In the genomic region with DNA sequence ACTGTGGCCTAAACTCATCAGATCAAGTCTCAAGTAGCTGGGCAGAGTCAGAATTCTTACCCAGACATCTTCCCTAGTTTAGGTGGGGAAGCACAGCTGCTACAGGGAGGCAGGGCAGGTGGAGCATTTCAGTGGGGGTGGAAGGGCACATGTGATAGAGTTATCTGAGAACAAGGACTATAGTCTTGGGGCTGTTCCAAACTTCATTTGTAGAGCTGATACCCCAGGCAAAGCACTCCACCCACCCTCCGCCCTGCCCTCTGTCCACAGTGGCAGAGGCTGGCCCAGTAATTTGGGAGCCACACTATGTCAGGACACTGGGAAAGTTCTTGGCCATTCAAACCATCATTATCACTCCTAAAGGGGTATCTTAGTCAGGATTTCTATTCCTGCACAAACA, we compare ENCODE assay signal across 28 mouse cellular contexts. TPM values are rescaled to one million over a fixed set of nuclear protein-coding genes. Genes with fewer than 3 reads are reported as not detected.
DNase-seq lines count a peak whose midpoint lies in the region; ATAC-seq lines count a peak whose summit lies in the region.
"Had no signal": no experiment of that assay in that cellular context is flagged by ENCODE, and none has a peak within 500 bp of the region (broad histone marks: within the 10 kb centered on the region; RNA-seq: fewer than 3 reads in every experiment).

No protein-coding gene starts in this region.

- no peaks in the 10 kb centered on the region for H3K36me3 ChIP-seq in heart, embryonic 11.5 days (ENCODE audit: control insufficient read depth, insufficient read depth, low read length)
- peaks cover 13% of the 10 kb centered on the region for H3K36me3 ChIP-seq in erythroblast, embryonic 14.5 days (ENCODE audit: control insufficient read depth)
- no peaks in the 10 kb centered on the region for H3K36me3 ChIP-seq in liver, embryonic 15.5 days (replicated peaks)
- no peaks in the 10 kb centered on the region for H3K36me3 ChIP-seq in midbrain, embryonic 10.5 days
- H3K36me3 ChIP-seq in forebrain, embryonic 14.5 days (ENCODE audit: control insufficient read depth, insufficient read depth, low read length) = no peaks in the 10 kb centered on the region
- H3K36me3 ChIP-seq: embryonic facial prominence, embryonic 12.5 days; heart, embryonic 15.5 days; hindbrain, embryonic 10.5 days; limb, embryonic 15.5 days had no signal

- ATAC-seq in heart, embryonic 11.5 days (replicated peaks; ENCODE audit: insufficient number of reproducible peaks, low FRiP score, low TSS enrichment) = peak; percentile 79
- ATAC-seq in liver, embryonic 15.5 days (ENCODE audit: insufficient read depth) = peak; percentile 95
- no peak for ATAC-seq in forebrain, embryonic 14.5 days
- ATAC-seq: activated CD4-positive, CD25-positive, alpha-beta regulatory T cell, adult 4 months; CD4-positive, CD25-positive, alpha-beta regulatory T cell, adult 4 months had no signal

- H3K27ac ChIP-seq in heart, embryonic 11.5 days (ENCODE audit: low read depth, low read length) = no peak overlapping the region
- peak overlapping the region; percentile 83 for H3K27ac ChIP-seq in liver, embryonic 15.5 days (replicated peaks)
- H3K27ac ChIP-seq in midbrain, embryonic 10.5 days (replicated peaks) = no peak overlapping the region
- H3K27ac ChIP-seq in forebrain, embryonic 14.5 days (ENCODE audit: low read depth, low read length) = no peak overlapping the region
- H3K27ac ChIP-seq: embryonic facial prominence, embryonic 12.5 days; gastrocnemius, adult 2 months; heart, embryonic 15.5 days; hindbrain, embryonic 10.5 days; kidney, postnatal 0 days; limb, embryonic 15.5 days had no signal

- WGBS in heart, embryonic 11.5 days (ENCODE audit: insufficient replicate concordance) = 80% methylated on average over 1 of the region's 1 CpGs
- 25% methylated on average over 1 of the region's 1 CpGs for WGBS in liver, embryonic 15.5 days (ENCODE audit: insufficient replicate concordance)
- 97% methylated on average over 1 of the region's 1 CpGs for WGBS in midbrain, embryonic 10.5 days
- WGBS in forebrain, embryonic 14.5 days = 95% methylated on average over 1 of the region's 1 CpGs

- no peaks in the 10 kb centered on the region for H3K27me3 ChIP-seq in heart, embryonic 11.5 days (ENCODE audit: control insufficient read depth, insufficient read depth, low read length)
- H3K27me3 ChIP-seq in erythroblast, embryonic 14.5 days (ENCODE audit: control insufficient read depth) = no peaks in the 10 kb centered on the region
- H3K27me3 ChIP-seq in liver, embryonic 15.5 days = no peaks in the 10 kb centered on the region
- no peaks in the 10 kb centered on the region for H3K27me3 ChIP-seq in midbrain, embryonic 10.5 days (ENCODE audit: low read depth, poor library complexity, severe bottlenecking)
- H3K27me3 ChIP-seq in forebrain, embryonic 14.5 days (replicated peaks; ENCODE audit: control insufficient read depth, insufficient read depth, low read length) = no peaks in the 10 kb centered on the region
- H3K27me3 ChIP-seq: embryonic facial prominence, embryonic 12.5 days; heart, embryonic 15.5 days; limb, embryonic 15.5 days had no signal

- H3K4me1 ChIP-seq in heart, embryonic 11.5 days (ENCODE audit: control insufficient read depth, insufficient read depth, low read length) = 0 out of 2 replicates have a peak, but pooled peaks cover 3% of the 10 kb centered on the region
- peaks cover 75% of the 10 kb centered on the region for H3K4me1 ChIP-seq in erythroblast, embryonic 14.5 days (ENCODE audit: control insufficient read depth)
- peaks cover 57% of the 10 kb centered on the region for H3K4me1 ChIP-seq in liver, embryonic 15.5 days (replicated peaks)
- H3K4me1 ChIP-seq in midbrain, embryonic 10.5 days = peaks cover 12% of the 10 kb centered on the region
- no peaks in the 10 kb centered on the region for H3K4me1 ChIP-seq in forebrain, embryonic 14.5 days (ENCODE audit: control insufficient read depth, insufficient read depth, low read length)
- H3K4me1 ChIP-seq: embryonic facial prominence, embryonic 12.5 days had no signal

- H3K4me3 ChIP-seq in heart, embryonic 11.5 days (ENCODE audit: low read depth, low read length) = no peak overlapping the region
- peak overlapping the region; percentile 43 for H3K4me3 ChIP-seq in erythroblast, embryonic 14.5 days (replicated peaks)
- H3K4me3 ChIP-seq in liver, embryonic 15.5 days (replicated peaks) = no peak overlapping the region
- H3K4me3 ChIP-seq in midbrain, embryonic 10.5 days = no peak overlapping the region
- no peak overlapping the region for H3K4me3 ChIP-seq in forebrain, embryonic 14.5 days (ENCODE audit: low read depth, low read length)
- H3K4me3 ChIP-seq: embryonic facial prominence, embryonic 12.5 days; gastrocnemius, adult 2 months; heart, embryonic 15.5 days; hindbrain, embryonic 10.5 days; limb, embryonic 15.5 days; megakaryocyte, embryonic 14.5 days had no signal

- H3K9ac ChIP-seq in heart, embryonic 11.5 days (ENCODE audit: low read depth, low read length) = no peak overlapping the region
- H3K9ac ChIP-seq in liver, embryonic 15.5 days = peak overlapping the region; percentile 27; the same call in 1 of the 2 replicates
- H3K9ac ChIP-seq in forebrain, embryonic 14.5 days (ENCODE audit: low read length) = no peak overlapping the region
- H3K9ac ChIP-seq: embryonic facial prominence, embryonic 12.5 days; heart, embryonic 15.5 days; limb, embryonic 15.5 days had no signal

- no peaks in the 10 kb centered on the region for H3K9me3 ChIP-seq in heart, embryonic 11.5 days (replicated peaks; ENCODE audit: control insufficient read depth, low read length)
- H3K9me3 ChIP-seq in erythroblast, embryonic 14.5 days (ENCODE audit: control insufficient read depth, low read length) = no peaks in the 10 kb centered on the region
- H3K9me3 ChIP-seq in liver, embryonic 15.5 days (replicated peaks) = no peaks in the 10 kb centered on the region
- H3K9me3 ChIP-seq in midbrain, embryonic 10.5 days (replicated peaks) = no peaks in the 10 kb centered on the region
- no peaks in the 10 kb centered on the region for H3K9me3 ChIP-seq in forebrain, embryonic 14.5 days (replicated peaks; ENCODE audit: control insufficient read depth, low read length)
- H3K9me3 ChIP-seq: embryonic facial prominence, embryonic 12.5 days; heart, embryonic 15.5 days; hindbrain, embryonic 10.5 days; limb, embryonic 15.5 days; megakaryocyte, embryonic 14.5 days had no signal

- H3K4me2 ChIP-seq in heart, embryonic 11.5 days = no peak overlapping the region
- peak overlapping the region; percentile 51 for H3K4me2 ChIP-seq in liver, embryonic 15.5 days
- no peak overlapping the region for H3K4me2 ChIP-seq in forebrain, embryonic 14.5 days (ENCODE audit: low read length)
- H3K4me2 ChIP-seq: embryonic facial prominence, embryonic 12.5 days; heart, embryonic 15.5 days; limb, embryonic 15.5 days had no signal

- no peak for DNase-seq in heart, postnatal 4 days
- DNase-seq in spleen, postnatal 36 days (ENCODE audit: low spot score in 2 of 2) = peak; percentile 52 to 67
- no peak for DNase-seq in midbrain, embryonic 10.5 days (ENCODE audit: low spot score)
- no peak for DNase-seq in forebrain, embryonic 14.5 days (ENCODE audit: low spot score)
- no peak for DNase-seq in thymus, postnatal 0 days (ENCODE audit: low spot score)
- DNase-seq: adrenal gland, postnatal 14 days; cerebellum, adult 18-20 months; gastrocnemius, adult 2 months; kidney, adult 11 months; right cerebral cortex, postnatal 25 days; thymus, adult 2 months had no signal

RNA-seq across cellular contexts. Expression of gene Kat7, which starts 10.0 kb away (rescaled TPM):
- polyA plus RNA-seq in heart, embryonic 11.5 days (2014; fragmentation: Nextera tagmentation; extraction: Ambion mirVana) = 43.2 and 55.1 TPM in 2 replicates
- total RNA-seq in heart, postnatal 4 days (2021) = 10 to 100 TPM; 52.9 to 54.3 TPM
- polyA plus RNA-seq in erythroblast, embryonic 14.5 days (2012) = 1.3 and 1.4 TPM in 2 replicates
- polyA plus RNA-seq in liver, embryonic 15.5 days (2015; fragmentation: Nextera tagmentation; extraction: Ambion mirVana) = 30.6 and 30.8 TPM in 2 replicates
- 91.6 and 97.6 TPM in 2 replicates for polyA plus RNA-seq in midbrain, embryonic 10.5 days (2016; fragmentation: Nextera tagmentation; extraction: Ambion mirVana)
- polyA plus RNA-seq in forebrain, embryonic 14.5 days (2014; fragmentation: Nextera tagmentation; extraction: Ambion mirVana) = 66.5 and 68.0 TPM in 2 replicates
- polyA plus RNA-seq in thymus, postnatal 0 days (2015; fragmentation: Nextera tagmentation; extraction: Ambion mirVana) = 56.8 and 57.9 TPM in 2 replicates

RNA-seq across cellular contexts. Expression of gene Fam117a, which starts 16.8 kb away (rescaled TPM):
- polyA plus RNA-seq in heart, embryonic 11.5 days (2014; fragmentation: Nextera tagmentation; extraction: Ambion mirVana) = 14.3 and 19.4 TPM in 2 replicates
- 10 to 100 TPM in 1 of 2 experiments, 1 to 10 TPM in 1; 8.4 to 11.5 TPM for total RNA-seq in heart, postnatal 4 days (2021)
- 184 and 248 TPM in 2 replicates for polyA plus RNA-seq in erythroblast, embryonic 14.5 days (2012)
- 75.3 and 78.9 TPM in 2 replicates for polyA plus RNA-seq in liver, embryonic 15.5 days (2015; fragmentation: Nextera tagmentation; extraction: Ambion mirVana)
- 6.7 and 7.7 TPM in 2 replicates for polyA plus RNA-seq in midbrain, embryonic 10.5 days (2016; fragmentation: Nextera tagmentation; extraction: Ambion mirVana)
- polyA plus RNA-seq in forebrain, embryonic 14.5 days (2014; fragmentation: Nextera tagmentation; extraction: Ambion mirVana) = 3.3 and 4.0 TPM in 2 replicates
- polyA plus RNA-seq in thymus, postnatal 0 days (2015; fragmentation: Nextera tagmentation; extraction: Ambion mirVana) = 24.2 and 27.3 TPM in 2 replicates

RNA-seq across cellular contexts. Expression of gene Tac4, which starts 58.7 kb away (rescaled TPM):
- polyA plus RNA-seq in heart, embryonic 11.5 days (2014; fragmentation: Nextera tagmentation; extraction: Ambion mirVana) = 0.13 TPM in 1 of 2 replicates, not detected in the other
- not detected for total RNA-seq in heart, postnatal 4 days (2021)
- not detected in 2 replicates for polyA plus RNA-seq in erythroblast, embryonic 14.5 days (2012)
- not detected in 2 replicates for polyA plus RNA-seq in liver, embryonic 15.5 days (2015; fragmentation: Nextera tagmentation; extraction: Ambion mirVana)
- polyA plus RNA-seq in midbrain, embryonic 10.5 days (2016; fragmentation: Nextera tagmentation; extraction: Ambion mirVana) = not detected in 2 replicates
- not detected in 2 replicates for polyA plus RNA-seq in forebrain, embryonic 14.5 days (2014; fragmentation: Nextera tagmentation; extraction: Ambion mirVana)
- 0.21 and 0.27 TPM in 2 replicates for polyA plus RNA-seq in thymus, postnatal 0 days (2015; fragmentation: Nextera tagmentation; extraction: Ambion mirVana)
- total RNA-seq: adrenal gland, postnatal 14 days; gastrocnemius, adult 2 months; granulocyte monocyte progenitor cell, adult 5-6 weeks; layer of hippocampus, adult 18-20 months; layer of hippocampus, postnatal 25 days; left cerebral cortex, postnatal 36 days; midbrain, postnatal 0 days had no signal
- polyA plus RNA-seq: activated CD4-positive, CD25-positive, alpha-beta regulatory T cell, adult 4 months; CD4-positive, CD25-positive, alpha-beta regulatory T cell, adult 4 months; cortical plate, adult 2 months; heart, embryonic 15.5 days; hindbrain, embryonic 10.5 days; midbrain, postnatal 0 days had no signal

Comparison
In these comparisons a context has a peak if more than half of its experiments do, and no peak if none do; other contexts are left out.
1. DNase-seq: peak in spleen, postnatal 36 days (2 of 2); none in heart, postnatal 4 days (single experiment), midbrain, embryonic 10.5 days (single experiment), forebrain, embryonic 14.5 days (single experiment) and thymus, postnatal 0 days (single experiment).
2. RNA of gene Kat7, which starts 10.0 kb away (polyA plus RNA-seq): 91.6 to 97.6 TPM in midbrain, embryonic 10.5 days, 66.5 to 68.0 TPM in forebrain, embryonic 14.5 days, 56.8 to 57.9 TPM in thymus, postnatal 0 days, 43.2 to 55.1 TPM in heart, embryonic 11.5 days and 30.6 to 30.8 TPM in liver, embryonic 15.5 days; 1.3 to 1.4 TPM in erythroblast, embryonic 14.5 days; every median in the first group is over 10 times any median in the second.